Mouse (Mus musculus): ENCODE results near the gene Dnlz.
A peak's percentile ranks its signal among the peaks of the same experiment; 100 is the strongest.

Gene Dnlz

GRCm38 (mm10) chr2:26356678-26357077, 4.8 kb upstream of the Dnlz start:
- no peak for DNase-seq

DNA sequence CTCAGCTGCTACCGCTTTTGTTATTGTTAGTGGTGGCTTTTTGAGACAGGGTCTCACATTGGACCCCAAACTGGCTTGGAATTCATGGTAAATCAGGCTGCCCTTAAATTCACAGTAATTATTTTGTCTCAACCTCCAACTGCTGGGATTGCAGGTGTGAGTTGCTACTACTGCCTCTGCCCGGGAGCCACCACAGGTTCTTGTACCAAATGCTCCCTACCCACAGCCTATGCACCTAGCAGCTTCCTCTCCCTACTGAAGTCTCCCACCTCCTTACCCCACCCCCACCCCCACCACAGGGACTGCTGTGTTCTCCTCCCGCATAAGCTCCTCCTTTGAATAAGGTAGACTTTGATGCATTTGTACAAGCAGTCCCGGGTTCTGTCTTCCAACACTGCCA, 4.3 kb upstream of the Dnlz start:
- no peak for DNase-seq

DNA sequence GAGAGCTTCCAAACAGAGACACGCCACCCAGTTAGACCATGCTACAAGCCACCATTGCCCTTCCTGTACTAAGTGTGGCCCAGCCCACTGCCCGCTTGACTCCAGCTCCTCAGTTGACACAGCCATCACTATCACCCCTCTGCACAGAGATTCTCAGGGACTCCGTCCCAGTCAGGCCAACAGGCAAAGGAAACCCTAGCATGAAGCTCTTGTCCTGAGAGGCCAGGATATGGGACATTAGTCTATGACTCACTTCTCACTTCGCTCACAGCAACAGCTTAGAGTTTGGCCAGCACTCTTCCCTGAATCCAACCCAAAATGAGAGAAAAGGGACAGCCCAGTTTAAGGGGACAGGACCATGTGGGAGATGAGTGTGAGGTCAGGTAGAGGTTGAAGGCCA, 2.5 kb upstream of the Dnlz start:
- DNase-seq: no peak

GRCm38 (mm10) chr2:26353066-26353980, 1.4 kb upstream of the Dnlz start:
- no peak for DNase-seq

GRCm38 (mm10) chr2:26352291-26352910, 491 bp upstream of the Dnlz start:
- peak in 1 of 2 experiments; percentile 28 for DNase-seq

GRCm38 (mm10) chr2:26348241-26348640, 3.7 kb downstream of the Dnlz start:
- DNase-seq: peak in 1 of 2 experiments; percentile 65

DNA sequence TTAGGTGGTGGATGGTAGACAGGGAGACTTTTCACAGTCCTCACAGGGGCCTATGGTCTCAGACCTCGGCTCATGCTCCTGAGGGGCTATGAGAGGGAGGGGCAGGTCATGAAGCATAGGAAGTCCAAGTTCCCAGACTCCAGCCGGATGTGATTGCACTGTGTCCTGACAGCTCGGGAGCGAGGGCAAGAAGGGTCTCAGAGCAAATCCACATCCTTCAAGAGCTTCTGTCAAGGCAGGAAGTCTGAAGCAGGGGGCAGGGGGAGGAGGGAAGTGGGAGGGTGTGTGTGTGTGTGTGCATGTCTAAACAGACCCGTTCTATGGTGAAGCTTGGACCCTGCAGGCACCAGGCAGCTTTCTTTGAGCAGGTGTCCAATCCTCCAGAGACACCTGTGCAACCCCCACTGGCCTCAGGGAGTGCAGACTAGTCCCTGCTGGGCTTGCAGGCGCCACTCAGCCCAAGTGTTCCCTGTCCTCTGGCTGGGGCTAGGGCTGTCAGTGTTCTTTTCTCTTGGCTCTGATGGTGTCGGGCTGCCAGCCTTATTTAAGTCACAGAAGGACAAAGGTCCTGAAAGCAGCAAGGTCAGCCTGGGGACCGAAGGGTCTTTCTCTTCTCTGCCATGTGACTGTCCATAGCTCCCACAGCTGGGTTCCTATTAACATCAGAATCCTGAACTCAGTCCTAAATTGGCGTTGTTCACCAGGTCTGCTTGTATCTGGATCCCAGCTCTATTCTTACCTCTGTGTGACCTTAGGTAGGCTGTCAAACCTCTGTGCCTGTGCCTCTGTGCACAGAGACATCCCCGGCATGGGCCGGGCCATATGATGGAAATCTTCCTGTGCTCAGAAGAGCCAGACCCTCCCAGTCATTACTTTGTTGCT, 9.1 kb downstream of the Dnlz start:
- DNase-seq: peak in 1 of 2 experiments; percentile 35

- peak; percentile 71 to 81 for DNase-seq
Observed at GRCm38 (mm10) chr2:26342044-26342443, 9.9 kb downstream of the Dnlz start.

DNA sequence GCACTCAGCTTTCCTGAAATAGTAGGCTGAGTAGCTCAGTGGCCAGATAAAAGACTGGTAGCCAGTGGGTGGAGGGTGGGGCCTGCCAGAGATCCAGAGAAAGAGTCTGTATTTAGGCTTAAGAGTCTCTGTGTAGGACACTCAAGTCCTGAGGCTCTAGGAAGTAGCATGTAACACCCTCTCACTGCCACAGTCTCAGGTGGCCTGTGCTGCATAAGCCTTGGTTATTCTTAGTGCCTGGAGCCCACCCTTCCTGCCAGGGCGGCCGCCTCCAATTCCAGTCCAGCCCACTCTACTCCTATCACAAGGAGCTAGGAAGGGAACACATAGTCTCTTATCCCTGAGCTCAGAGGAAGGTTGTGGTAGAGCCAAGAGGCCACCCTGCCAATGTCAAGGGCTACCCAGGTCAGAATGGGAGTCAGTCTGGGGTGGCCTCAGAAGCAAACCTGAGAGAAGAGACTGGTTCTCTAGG, 10.4 kb downstream of the Dnlz start:
- DNase-seq: peak in 1 of 2 experiments; percentile 34

DNA sequence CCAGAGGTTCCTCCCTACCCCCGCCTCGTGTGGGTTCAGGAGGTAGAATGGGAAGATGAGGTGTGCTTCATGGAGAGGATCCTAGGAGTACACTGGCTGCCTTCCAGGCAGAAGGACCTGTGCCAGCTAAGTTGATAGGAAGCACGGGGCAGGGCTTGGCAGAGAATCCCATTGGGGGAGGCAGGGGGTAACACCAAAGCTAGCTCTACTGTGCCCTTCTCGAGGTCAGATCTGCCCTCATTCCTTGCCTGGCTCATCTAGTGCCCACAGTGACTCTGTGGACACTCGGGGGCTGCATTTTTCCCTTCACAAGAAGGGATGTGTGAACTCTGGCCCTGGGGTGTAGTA, 12.7 kb downstream of the Dnlz start:
- no peak for DNase-seq

DNA sequence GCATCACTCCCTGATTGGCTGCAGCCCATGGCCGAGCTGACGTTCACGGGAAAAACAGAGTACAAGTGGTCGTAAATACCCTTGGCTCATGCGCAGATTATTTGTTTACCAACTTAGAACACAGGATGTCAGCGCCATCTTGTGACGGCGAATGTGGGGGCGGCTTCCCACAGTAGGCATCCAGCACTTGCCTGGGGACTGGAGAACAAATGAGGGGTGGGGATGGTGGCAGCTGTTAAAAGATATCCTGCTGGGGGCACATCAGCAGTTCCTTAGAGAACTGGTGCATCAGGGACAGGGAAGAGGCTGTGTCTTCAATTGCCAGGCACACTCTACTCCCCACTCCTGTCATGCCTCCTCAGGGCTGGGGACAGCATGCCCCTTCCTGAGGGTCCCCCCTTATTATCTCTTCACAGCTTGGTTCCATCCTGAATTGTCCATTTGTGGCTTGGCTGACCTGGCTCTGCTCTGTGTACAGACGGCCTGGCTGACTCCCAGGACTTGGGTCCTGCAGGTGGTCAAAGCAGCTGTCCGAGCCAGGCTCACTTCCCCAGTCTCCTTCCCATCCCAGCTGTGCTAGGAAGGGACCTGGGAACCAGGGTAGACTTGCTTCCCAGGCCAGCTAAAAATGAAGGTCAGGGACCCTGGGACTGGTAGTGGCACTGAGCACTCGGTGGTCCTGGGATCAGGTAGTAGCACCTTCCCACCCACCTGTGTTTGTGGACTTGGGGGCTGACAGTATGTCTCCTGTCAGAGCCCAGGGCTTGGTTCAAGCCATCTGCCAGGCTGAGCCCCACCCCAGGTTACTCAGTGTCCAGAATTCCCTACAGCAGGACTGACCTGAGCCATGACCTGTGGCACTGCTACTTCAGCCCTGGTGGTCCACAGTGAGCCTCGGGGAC, 13.4 kb downstream of the Dnlz start:
- DNase-seq: no peak

- no peak for DNase-seq
Observed at GRCm38 (mm10) chr2:26330702-26331101, 21.2 kb downstream of the Dnlz start.

GRCm38 (mm10) chr2:26330056-26330468, 21.8 kb downstream of the Dnlz start:
- no peak for DNase-seq

- DNase-seq: no peak
Observed at GRCm38 (mm10) chr2:26329402-26329801, 22.5 kb downstream of the Dnlz start.

DNA sequence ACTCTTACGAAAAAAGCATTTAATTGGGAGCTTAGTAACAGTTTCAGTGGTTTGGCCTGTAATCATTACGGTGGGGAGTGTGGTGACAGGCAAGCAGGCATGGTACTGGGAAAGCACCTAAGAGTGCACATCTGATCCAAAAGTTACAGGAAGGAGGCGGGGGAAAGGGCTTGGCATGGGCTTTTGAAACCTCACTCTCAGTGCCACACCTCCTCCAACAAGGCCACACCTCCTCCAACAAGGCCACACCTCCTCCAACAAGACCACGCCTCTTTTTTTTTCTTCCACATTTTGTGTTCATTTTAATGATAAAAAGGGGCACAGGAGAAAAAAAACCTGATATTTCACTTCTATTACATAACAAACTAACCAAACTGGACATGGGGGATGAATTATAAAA, 24.1 kb downstream of the Dnlz start:
- DNase-seq: no peak

- DNase-seq: peak; percentile 62 to 64
Observed at GRCm38 (mm10) chr2:26325386-26326181, 26.3 kb downstream of the Dnlz start.

DNA sequence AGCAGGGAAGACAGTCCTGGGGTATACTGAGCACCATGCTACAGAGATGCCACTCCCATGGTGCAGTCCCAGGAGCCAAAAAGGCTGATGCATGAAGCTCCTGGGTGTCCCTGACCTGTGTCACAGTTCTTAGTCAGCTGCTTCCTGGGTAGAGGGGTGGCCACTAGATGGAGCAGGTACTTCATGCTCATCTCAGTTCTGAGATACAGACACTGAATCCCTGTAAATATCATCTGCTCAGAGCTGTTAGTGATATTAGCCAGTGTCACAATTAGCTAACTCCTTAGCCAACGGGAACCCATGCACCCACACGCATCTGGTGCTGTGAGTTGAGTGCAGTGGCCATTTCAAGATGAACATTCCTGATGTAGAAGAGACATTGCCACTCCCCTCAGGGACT, 27.0 kb downstream of the Dnlz start:
- no peak for DNase-seq

DNA sequence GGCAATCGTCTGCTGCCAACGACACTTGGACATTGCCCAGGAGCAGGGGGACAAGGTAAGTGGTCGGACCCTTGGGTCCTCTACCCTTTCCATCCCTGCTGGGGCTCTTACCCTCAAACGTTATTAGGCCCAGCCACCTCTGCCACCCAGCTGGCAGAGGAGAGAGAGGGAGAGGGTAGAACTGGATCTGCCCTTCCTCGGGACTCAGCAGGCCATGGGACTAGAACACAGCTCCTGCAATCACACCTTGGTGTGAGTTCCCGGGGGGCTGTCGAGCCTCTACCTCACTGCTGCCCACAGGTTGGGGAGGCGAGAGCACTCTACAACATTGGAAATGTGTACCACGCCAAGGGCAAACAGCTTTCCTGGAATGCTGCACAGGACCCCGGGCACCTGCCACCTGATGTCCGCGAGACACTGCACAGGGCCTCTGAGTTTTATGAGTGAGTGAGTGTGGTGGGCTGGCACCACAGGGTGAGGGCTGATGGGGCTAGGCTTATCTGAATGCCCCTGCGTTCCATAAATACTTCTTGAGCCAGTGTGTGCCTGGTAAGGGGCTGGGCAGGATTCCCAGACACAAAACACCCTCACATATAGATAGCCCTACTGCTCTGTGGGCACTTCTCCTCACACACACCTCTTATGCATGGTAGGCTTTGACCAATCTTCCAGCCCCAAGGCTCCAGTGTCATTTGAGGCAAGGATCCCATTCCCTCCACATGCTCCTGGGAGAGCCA, 28.2 kb downstream of the Dnlz start:
- DNase-seq: no peak

DNA sequence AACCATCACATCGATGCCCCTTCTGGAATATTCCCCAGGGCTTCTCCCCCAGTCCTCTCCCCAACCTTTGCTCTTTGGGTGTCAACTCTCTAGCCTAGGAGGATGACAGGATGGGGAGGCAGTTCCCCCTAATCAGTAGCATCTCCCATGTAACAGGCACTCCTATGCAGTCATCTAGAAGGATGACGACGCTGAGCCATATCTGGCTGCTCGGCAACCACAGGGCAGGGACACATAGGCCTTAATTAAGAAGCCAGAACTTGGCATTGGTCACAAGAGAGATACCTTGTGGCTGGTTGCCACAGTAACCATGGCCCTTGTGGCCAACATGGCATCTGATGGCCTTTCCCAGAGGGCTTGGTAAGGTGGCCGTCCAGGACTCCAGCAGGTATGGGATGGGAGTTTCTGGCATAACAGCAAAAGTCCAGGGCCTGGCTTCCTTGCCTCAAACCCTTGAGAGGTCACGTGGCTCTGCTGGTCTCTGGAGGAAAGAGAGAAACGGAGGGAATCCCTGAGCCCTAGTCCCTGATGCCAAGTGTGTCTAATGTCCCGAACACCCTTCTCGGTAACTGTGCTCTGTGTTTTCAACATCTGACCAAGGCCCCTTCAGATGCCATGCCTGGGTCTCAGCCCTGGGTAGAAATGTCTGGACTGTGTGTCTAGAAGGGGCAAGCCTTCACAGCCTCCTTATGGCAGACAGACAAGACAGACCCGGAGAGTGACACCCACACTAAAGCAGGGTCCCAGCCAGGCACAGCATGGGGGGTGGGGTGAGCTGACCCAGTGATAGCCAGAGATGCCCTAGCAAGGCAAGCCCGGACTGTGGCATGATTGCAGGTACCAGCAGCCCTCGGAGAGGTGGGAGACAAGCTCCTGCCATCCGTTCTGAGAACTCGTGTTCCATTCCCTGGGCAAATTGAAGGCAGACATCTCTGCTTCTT, 31.4 kb downstream of the Dnlz start:
- no peak for DNase-seq
